Mouse (Mus musculus): ENCODE measurements around the gene Rnaset2b. TPM values are rescaled to one million over a fixed set of nuclear protein-coding genes. Genes with fewer than 3 reads are reported as not detected.
"Not testable (repeated sequence)": the region's sequence is repeated elsewhere in the genome, so short reads cannot be mapped to it uniquely, and the experiment has no call there.

The Rnaset2b gene
- polyA plus RNA-seq, 1 experiment from 2014 or later = 161 TPM

GRCm38 (mm10) chr17:6960776-6961175 is 9.7 kb upstream of the Rnaset2b start, which contains the start of gene Tagap1:
TSS of gene Tagap1 (minus strand) at chr17:6961156.
- DNase-seq (peak; percentile 40), ATAC-seq (peak; percentile 30)
- peak within 1 kb of the TSS; percentile 80 for H3K27ac ChIP-seq (ENCODE audit: low read depth)
- H3K27me3 ChIP-seq (ENCODE audit: insufficient read depth, low read length); H3K4me1 ChIP-seq (ENCODE audit: insufficient read depth); H3K9me3 ChIP-seq (ENCODE audit: low read length); H3K36me3 ChIP-seq (replicated peaks; ENCODE audit: insufficient read depth, low read length): not testable (repeated sequence)
- H3K4me3 ChIP-seq (ENCODE audit: low read depth, low read length) = peak within 1 kb of the TSS; percentile 55
- peak within 1 kb of the TSS; percentile 62 for H3K4me2 ChIP-seq (ENCODE audit: low read depth, low read length)
- WGBS (ENCODE audit: insufficient replicate concordance) = under 1% methylated on average over 36 of the region's 51 CpGs
- peak within 1 kb of the TSS; percentile 69 for H3K9ac ChIP-seq (replicated peaks)

GRCm38 (mm10) chr17:6961181-6962000 is 9.0 kb upstream of the Rnaset2b start:
- peak; percentile 17 for DNase-seq

GRCm38 (mm10) chr17:6962339-6962738 is 8.1 kb upstream of the Rnaset2b start:
- not testable (repeated sequence) for H3K36me3 ChIP-seq (replicated peaks; ENCODE audit: insufficient read depth, low read length); H3K27me3 ChIP-seq (ENCODE audit: insufficient read depth, low read length); H3K4me2 ChIP-seq (ENCODE audit: low read depth, low read length); DNase-seq; H3K9me3 ChIP-seq (ENCODE audit: low read length); H3K4me1 ChIP-seq (ENCODE audit: insufficient read depth); H3K9ac ChIP-seq (replicated peaks); H3K4me3 ChIP-seq (ENCODE audit: low read depth, low read length); ATAC-seq
- H3K27ac ChIP-seq (ENCODE audit: low read depth) = peak overlapping the region; percentile 51; the same call in 1 of the 2 replicates
- WGBS (ENCODE audit: insufficient replicate concordance) = 56% methylated on average over 3 of the region's 6 CpGs

More at GRCm38 (mm10) chr17:6961181-6962000, 9.0 kb upstream of the Rnaset2b start:
- peak overlapping the region; percentile 54 for H3K4me2 ChIP-seq (ENCODE audit: low read depth, low read length)
- H3K4me1 ChIP-seq (ENCODE audit: insufficient read depth); H3K36me3 ChIP-seq (replicated peaks; ENCODE audit: insufficient read depth, low read length); H3K27me3 ChIP-seq (ENCODE audit: insufficient read depth, low read length); H3K9ac ChIP-seq (replicated peaks); H3K9me3 ChIP-seq (ENCODE audit: low read length): not testable (repeated sequence)
- peak overlapping the region; percentile 55 for H3K4me3 ChIP-seq (ENCODE audit: low read depth, low read length)
- ATAC-seq = peak; percentile 97
- 4% methylated on average over 10 of the region's 48 CpGs for WGBS (ENCODE audit: insufficient replicate concordance)
- 0 out of 2 replicates have a peak overlapping the region, but pooled peaks have one; percentile 55 for H3K27ac ChIP-seq (ENCODE audit: low read depth)

- H3K4me3 ChIP-seq (ENCODE audit: low read depth, low read length); H3K4me2 ChIP-seq (ENCODE audit: low read depth, low read length); H3K36me3 ChIP-seq (replicated peaks; ENCODE audit: insufficient read depth, low read length); H3K9ac ChIP-seq (replicated peaks); H3K9me3 ChIP-seq (ENCODE audit: low read length); H3K27me3 ChIP-seq (ENCODE audit: insufficient read depth, low read length); ATAC-seq; H3K4me1 ChIP-seq (ENCODE audit: insufficient read depth): not testable (repeated sequence)
- 0 out of 2 replicates have a peak overlapping the region, but pooled peaks have one; percentile 34 for H3K27ac ChIP-seq (ENCODE audit: low read depth)
- DNase-seq = peak; percentile 22
- 40% methylated on average over 4 of the region's 4 CpGs for WGBS (ENCODE audit: insufficient replicate concordance)
These were observed 7.5 kb upstream of the Rnaset2b start for GRCm38 (mm10) chr17:6962936-6963335.

GRCm38 (mm10) chr17:6965364-6965763 is 5.1 kb upstream of the Rnaset2b start:
- H3K36me3 ChIP-seq (replicated peaks; ENCODE audit: insufficient read depth, low read length); H3K27ac ChIP-seq (ENCODE audit: low read depth); H3K4me2 ChIP-seq (ENCODE audit: low read depth, low read length); ATAC-seq; H3K4me3 ChIP-seq (ENCODE audit: low read depth, low read length); H3K4me1 ChIP-seq (ENCODE audit: insufficient read depth); H3K9ac ChIP-seq (replicated peaks); H3K9me3 ChIP-seq (ENCODE audit: low read length); H3K27me3 ChIP-seq (ENCODE audit: insufficient read depth, low read length): not testable (repeated sequence)
- 8% methylated on average over 5 of the region's 6 CpGs for WGBS (ENCODE audit: insufficient replicate concordance)
- DNase-seq = peak; percentile 23
- TF ChIP-seq CTCF (IDR thresholded peaks at IDR 0.05; ENCODE audit: low read depth) = peak; percentile 62

- not testable (repeated sequence) for H3K36me3 ChIP-seq (replicated peaks; ENCODE audit: insufficient read depth, low read length); H3K4me2 ChIP-seq (ENCODE audit: low read depth, low read length); H3K27ac ChIP-seq (ENCODE audit: low read depth); H3K9me3 ChIP-seq (ENCODE audit: low read length); H3K9ac ChIP-seq (replicated peaks); H3K4me3 ChIP-seq (ENCODE audit: low read depth, low read length); H3K4me1 ChIP-seq (ENCODE audit: insufficient read depth); DNase-seq; H3K27me3 ChIP-seq (ENCODE audit: insufficient read depth, low read length)
- peak; percentile 38 for ATAC-seq
- 33% methylated on average over 1 of the region's 1 CpGs for WGBS (ENCODE audit: insufficient replicate concordance)
These were observed 2.8 kb upstream of the Rnaset2b start for GRCm38 (mm10) chr17:6967673-6968072.

GRCm38 (mm10) chr17:6971238-6971637 is 804 bp downstream of the Rnaset2b start:
- not testable (repeated sequence) for H3K36me3 ChIP-seq (replicated peaks; ENCODE audit: insufficient read depth, low read length); DNase-seq; H3K4me3 ChIP-seq (ENCODE audit: low read depth, low read length); H3K9ac ChIP-seq (replicated peaks); H3K9me3 ChIP-seq (ENCODE audit: low read length); H3K4me1 ChIP-seq (ENCODE audit: insufficient read depth); H3K27ac ChIP-seq (ENCODE audit: low read depth); H3K27me3 ChIP-seq (ENCODE audit: insufficient read depth, low read length); ATAC-seq; H3K4me2 ChIP-seq (ENCODE audit: low read depth, low read length)
- WGBS (ENCODE audit: insufficient replicate concordance) = 68% methylated on average over 8 of the region's 8 CpGs

GRCm38 (mm10) chr17:6972836-6973396 is 2.5 kb downstream of the Rnaset2b start:
- not testable (repeated sequence) for H3K4me3 ChIP-seq (ENCODE audit: low read depth, low read length); DNase-seq; H3K4me1 ChIP-seq (ENCODE audit: insufficient read depth); H3K27ac ChIP-seq (ENCODE audit: low read depth); ATAC-seq; H3K4me2 ChIP-seq (ENCODE audit: low read depth, low read length); H3K9me3 ChIP-seq (ENCODE audit: low read length); H3K27me3 ChIP-seq (ENCODE audit: insufficient read depth, low read length); H3K9ac ChIP-seq (replicated peaks); H3K36me3 ChIP-seq (replicated peaks; ENCODE audit: insufficient read depth, low read length)
- 64% methylated on average over 4 of the region's 4 CpGs for WGBS (ENCODE audit: insufficient replicate concordance)

GRCm38 (mm10) chr17:6974985-6975384 is 4.6 kb downstream of the Rnaset2b start:
- not testable (repeated sequence) for H3K9me3 ChIP-seq (ENCODE audit: low read length); DNase-seq; H3K27me3 ChIP-seq (ENCODE audit: insufficient read depth, low read length); H3K4me1 ChIP-seq (ENCODE audit: insufficient read depth); H3K27ac ChIP-seq (ENCODE audit: low read depth); H3K4me2 ChIP-seq (ENCODE audit: low read depth, low read length); H3K36me3 ChIP-seq (replicated peaks; ENCODE audit: insufficient read depth, low read length); H3K4me3 ChIP-seq (ENCODE audit: low read depth, low read length); H3K9ac ChIP-seq (replicated peaks); ATAC-seq
- 58% methylated on average over 3 of the region's 3 CpGs for WGBS (ENCODE audit: insufficient replicate concordance)
